Mouse (Mus musculus): ENCODE data around the gene Glmn. TPM values are rescaled to one million over a fixed set of nuclear protein-coding genes. Genes with fewer than 3 reads are reported as not detected.
A peak's percentile ranks its signal among the peaks of the same experiment; 100 is the strongest.

The Glmn gene
- polyA plus RNA-seq, 1 experiment from 2014 or later, result 34.2 TPM

DNA sequence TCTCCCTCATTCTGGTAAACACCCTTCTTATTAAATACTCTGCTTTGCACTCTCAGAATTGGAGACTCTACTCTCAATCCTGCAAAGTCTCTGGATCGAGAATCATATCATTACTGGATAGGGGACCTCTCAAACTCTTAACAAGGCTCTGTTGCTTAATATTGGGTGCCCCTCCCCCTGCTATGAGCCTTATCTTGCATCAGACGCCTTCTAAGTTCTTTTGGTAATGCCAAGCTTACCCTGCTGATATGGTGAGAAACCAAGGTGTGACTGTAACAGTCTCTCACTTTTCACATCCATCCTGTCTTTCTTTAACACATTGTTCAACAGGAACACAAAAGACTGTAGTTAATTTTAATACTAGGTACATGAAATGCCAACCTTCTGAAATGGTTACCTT is 64.1 kb downstream of the Glmn start:
- no peak overlapping the region for H3K27ac ChIP-seq (ENCODE audit: low read depth, low read length)
- DNase-seq (ENCODE audit: low spot score), result no peak
- no peak for ATAC-seq (replicated peaks; ENCODE audit: low FRiP score)
- H3K9me3 ChIP-seq (ENCODE audit: control insufficient read depth, low read length), result no peaks in the 10 kb centered on the region
- H3K4me2 ChIP-seq (ENCODE audit: low read depth, low read length, severe bottlenecking), result no peak overlapping the region
- 74% methylated on average over 2 of the region's 2 CpGs for WGBS
- H3K4me3 ChIP-seq (ENCODE audit: low read depth, low read length), result no peak overlapping the region
- no peaks in the 10 kb centered on the region for H3K27me3 ChIP-seq (ENCODE audit: control insufficient read depth, insufficient read depth, low read length)
- no peaks in the 10 kb centered on the region for H3K36me3 ChIP-seq (ENCODE audit: control insufficient read depth, insufficient read depth, low read length)
- no peaks in the 10 kb centered on the region for H3K4me1 ChIP-seq (replicated peaks; ENCODE audit: control insufficient read depth, insufficient read depth, low read length)
- no peak overlapping the region for H3K9ac ChIP-seq (ENCODE audit: low read length)

DNA sequence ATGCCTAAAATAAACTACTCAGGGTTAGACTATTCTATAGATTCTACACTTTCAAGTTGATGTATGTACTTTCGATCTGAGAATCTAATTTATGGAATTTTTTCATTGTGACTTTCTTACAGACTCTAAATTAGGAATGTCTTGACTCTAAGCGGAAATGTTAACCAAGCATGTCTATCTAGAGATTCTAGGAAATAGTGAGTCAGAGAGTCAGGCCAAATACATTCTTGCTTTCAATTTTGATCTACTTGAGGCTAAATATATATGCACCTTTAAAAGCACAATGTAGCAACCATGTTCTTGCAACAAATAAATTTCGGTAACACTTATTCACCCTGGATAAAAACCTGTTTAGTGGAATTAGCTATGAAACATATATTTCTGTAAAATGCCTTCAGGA is 68.8 kb downstream of the Glmn start:
- Histone ChIP-seq H3K4me2 (ENCODE audit: low read depth, low read length, severe bottlenecking) (no peak overlapping the region), H3K4me1 (replicated peaks; ENCODE audit: control insufficient read depth, insufficient read depth, low read length) (no peaks in the 10 kb centered on the region), H3K36me3 (ENCODE audit: control insufficient read depth, insufficient read depth, low read length) (no peaks in the 10 kb centered on the region), H3K9me3 (ENCODE audit: control insufficient read depth, low read length) (no peaks in the 10 kb centered on the region), H3K27ac (ENCODE audit: low read depth, low read length) (no peak overlapping the region), H3K4me3 (ENCODE audit: low read depth, low read length) (no peak overlapping the region), H3K9ac (ENCODE audit: low read length) (no peak overlapping the region), H3K27me3 (ENCODE audit: control insufficient read depth, insufficient read depth, low read length) (no peaks in the 10 kb centered on the region)
- ATAC-seq (replicated peaks; ENCODE audit: low FRiP score), result no peak
- 93% methylated on average over 3 of the region's 3 CpGs for WGBS
- no peak for DNase-seq (ENCODE audit: low spot score)

DNA sequence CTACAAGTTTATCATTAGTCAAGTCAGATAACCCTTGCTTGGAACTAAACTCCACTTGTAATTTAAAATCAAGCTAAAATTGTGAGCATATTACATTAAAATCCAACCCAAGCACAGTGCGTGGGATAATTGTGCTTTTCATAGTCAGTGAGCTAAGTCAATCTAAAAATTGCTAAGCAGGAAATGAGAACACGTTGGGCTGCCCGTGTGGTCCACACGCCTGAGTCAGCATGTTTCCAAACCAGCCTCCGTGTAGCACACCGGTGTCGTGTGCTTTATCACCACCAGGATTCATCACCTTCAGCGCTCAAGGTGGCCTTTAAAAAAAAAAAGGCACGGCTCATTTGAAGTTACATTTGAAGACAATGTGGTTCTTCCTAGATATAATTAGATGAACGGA is 73.4 kb downstream of the Glmn start:
- no peaks in the 10 kb centered on the region for H3K4me1 ChIP-seq (replicated peaks; ENCODE audit: control insufficient read depth, insufficient read depth, low read length)
- H3K27me3 ChIP-seq (ENCODE audit: control insufficient read depth, insufficient read depth, low read length), result no peaks in the 10 kb centered on the region
- no peak overlapping the region for H3K9ac ChIP-seq (ENCODE audit: low read length)
- H3K4me3 ChIP-seq (ENCODE audit: low read depth, low read length), result no peak overlapping the region
- no peaks in the 10 kb centered on the region for H3K36me3 ChIP-seq (ENCODE audit: control insufficient read depth, insufficient read depth, low read length)
- 90% methylated on average over 10 of the region's 10 CpGs for WGBS
- H3K4me2 ChIP-seq (ENCODE audit: low read depth, low read length, severe bottlenecking), result no peak overlapping the region
- no peak for DNase-seq (ENCODE audit: low spot score)
- no peak for ATAC-seq (replicated peaks; ENCODE audit: low FRiP score)
- no peaks in the 10 kb centered on the region for H3K9me3 ChIP-seq (ENCODE audit: control insufficient read depth, low read length)
- no peak overlapping the region for H3K27ac ChIP-seq (ENCODE audit: low read depth, low read length)

DNA sequence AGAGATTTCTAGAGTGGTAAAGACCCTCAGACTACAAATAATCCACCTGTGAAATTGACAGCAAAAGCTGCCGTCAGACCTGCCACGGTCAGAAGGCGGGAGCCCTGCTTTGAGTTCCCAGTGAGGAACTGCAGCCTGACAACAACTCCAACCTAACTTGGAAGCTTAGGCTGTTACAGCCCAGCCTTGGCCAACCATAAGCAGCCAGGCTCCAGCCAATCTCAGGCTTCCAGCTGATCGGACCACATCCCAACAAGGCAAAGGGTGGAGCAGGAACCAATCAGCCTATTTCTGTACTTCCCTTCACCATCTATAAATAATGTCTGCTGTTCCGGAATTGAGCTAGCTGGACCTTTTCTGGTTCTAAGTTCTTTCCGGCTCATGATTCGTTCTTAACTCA is 75.8 kb downstream of the Glmn start:
- no peaks in the 10 kb centered on the region for H3K4me1 ChIP-seq (replicated peaks; ENCODE audit: control insufficient read depth, insufficient read depth, low read length)
- no peaks in the 10 kb centered on the region for H3K36me3 ChIP-seq (ENCODE audit: control insufficient read depth, insufficient read depth, low read length)
- ATAC-seq (replicated peaks; ENCODE audit: low FRiP score) (no peak), DNase-seq (ENCODE audit: low spot score) (no peak)
- WGBS, result 88% methylated on average over 7 of the region's 7 CpGs
- H3K4me2 ChIP-seq (ENCODE audit: low read depth, low read length, severe bottlenecking), result no peak overlapping the region
- no peaks in the 10 kb centered on the region for H3K27me3 ChIP-seq (ENCODE audit: control insufficient read depth, insufficient read depth, low read length)
- no peak overlapping the region for H3K9ac ChIP-seq (ENCODE audit: low read length)
- H3K9me3 ChIP-seq (ENCODE audit: control insufficient read depth, low read length), result no peaks in the 10 kb centered on the region
- no peak overlapping the region for H3K4me3 ChIP-seq (ENCODE audit: low read depth, low read length)
- H3K27ac ChIP-seq (ENCODE audit: low read depth, low read length), result no peak overlapping the region

DNA sequence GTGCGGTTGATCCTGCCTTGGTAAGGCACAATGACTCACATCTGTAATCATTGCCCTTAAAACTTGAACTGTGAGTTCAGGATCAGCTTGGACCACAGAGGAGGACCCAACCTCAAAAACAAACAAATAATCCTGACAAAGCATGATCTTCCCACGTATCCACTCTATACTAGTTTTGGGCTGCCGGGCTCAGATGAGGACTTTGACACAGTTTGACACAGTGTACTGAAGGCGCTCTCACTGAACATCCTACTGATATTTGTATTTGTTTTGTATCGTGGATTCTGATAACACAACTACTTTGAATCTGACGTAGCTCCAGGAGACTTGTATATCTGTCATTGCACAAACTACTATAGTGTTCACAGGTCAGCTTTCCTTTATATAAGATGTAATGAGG is 76.3 kb downstream of the Glmn start:
- 92% methylated on average over 6 of the region's 6 CpGs for WGBS
- H3K27ac ChIP-seq (ENCODE audit: low read depth, low read length), result no peak overlapping the region
- H3K9ac ChIP-seq (ENCODE audit: low read length), result no peak overlapping the region
- H3K27me3 ChIP-seq (ENCODE audit: control insufficient read depth, insufficient read depth, low read length), result no peaks in the 10 kb centered on the region
- ATAC-seq (replicated peaks; ENCODE audit: low FRiP score) (no peak), DNase-seq (ENCODE audit: low spot score) (no peak)
- H3K4me2 ChIP-seq (ENCODE audit: low read depth, low read length, severe bottlenecking), result no peak overlapping the region
- H3K36me3 ChIP-seq (ENCODE audit: control insufficient read depth, insufficient read depth, low read length), result no peaks in the 10 kb centered on the region
- no peaks in the 10 kb centered on the region for H3K9me3 ChIP-seq (ENCODE audit: control insufficient read depth, low read length)
- no peak overlapping the region for H3K4me3 ChIP-seq (ENCODE audit: low read depth, low read length)
- H3K4me1 ChIP-seq (replicated peaks; ENCODE audit: control insufficient read depth, insufficient read depth, low read length), result no peaks in the 10 kb centered on the region

DNA sequence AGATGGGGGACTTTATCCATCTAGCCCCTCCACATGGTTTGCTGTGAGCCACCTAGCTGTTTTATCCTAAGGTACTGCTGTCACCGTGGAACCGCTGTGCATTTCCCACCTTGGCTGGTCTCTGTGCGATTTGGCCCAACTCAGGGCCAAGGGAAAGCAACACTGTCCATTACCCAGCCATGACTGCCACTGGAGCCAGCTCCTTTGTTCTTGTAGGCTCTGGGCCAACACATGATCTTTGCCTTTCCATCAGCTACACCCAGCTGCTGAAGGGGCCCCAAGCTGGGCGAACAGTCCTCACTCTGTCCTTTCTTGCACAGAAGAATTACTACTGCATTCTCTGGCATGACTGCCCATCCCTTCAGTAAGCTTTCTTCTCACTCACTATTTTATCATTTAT is 79.1 kb downstream of the Glmn start:
- no peak overlapping the region for H3K4me3 ChIP-seq (ENCODE audit: low read depth, low read length)
- H3K9me3 ChIP-seq (ENCODE audit: control insufficient read depth, low read length), result no peaks in the 10 kb centered on the region
- DNase-seq (ENCODE audit: low spot score) (no peak), ATAC-seq (replicated peaks; ENCODE audit: low FRiP score) (no peak)
- WGBS, result 94% methylated on average over 4 of the region's 4 CpGs
- no peaks in the 10 kb centered on the region for H3K36me3 ChIP-seq (ENCODE audit: control insufficient read depth, insufficient read depth, low read length)
- no peak overlapping the region for H3K9ac ChIP-seq (ENCODE audit: low read length)
- no peak overlapping the region for H3K27ac ChIP-seq (ENCODE audit: low read depth, low read length)
- H3K4me2 ChIP-seq (ENCODE audit: low read depth, low read length, severe bottlenecking), result no peak overlapping the region
- H3K27me3 ChIP-seq (ENCODE audit: control insufficient read depth, insufficient read depth, low read length), result no peaks in the 10 kb centered on the region
- H3K4me1 ChIP-seq (replicated peaks; ENCODE audit: control insufficient read depth, insufficient read depth, low read length), result no peaks in the 10 kb centered on the region

DNA sequence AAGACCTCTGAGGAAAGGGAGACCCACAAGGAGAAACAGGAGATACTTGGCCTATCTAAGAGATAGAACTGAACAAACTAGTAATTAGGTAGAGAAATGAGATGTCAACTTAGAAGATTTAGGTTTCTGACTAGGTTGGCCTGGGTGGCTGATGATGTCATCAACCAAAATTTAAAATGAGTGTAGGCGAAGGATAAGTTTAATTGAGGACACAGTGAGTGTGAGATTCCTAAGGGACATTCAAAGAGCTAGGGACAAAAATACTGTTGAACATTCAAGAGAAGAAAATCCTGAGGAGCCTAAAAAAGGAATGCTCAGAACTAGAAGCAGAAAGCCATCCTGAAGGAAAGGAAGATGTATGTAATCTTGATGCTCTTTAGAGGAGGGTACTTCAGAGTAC is 81.6 kb downstream of the Glmn start:
- no peak overlapping the region for H3K9ac ChIP-seq (ENCODE audit: low read length)
- no peak overlapping the region for H3K4me3 ChIP-seq (ENCODE audit: low read depth, low read length)
- H3K4me1 ChIP-seq (replicated peaks; ENCODE audit: control insufficient read depth, insufficient read depth, low read length), result no peaks in the 10 kb centered on the region
- DNase-seq (ENCODE audit: low spot score) (no peak), ATAC-seq (replicated peaks; ENCODE audit: low FRiP score) (no peak)
- no peaks in the 10 kb centered on the region for H3K9me3 ChIP-seq (ENCODE audit: control insufficient read depth, low read length)
- H3K27me3 ChIP-seq (ENCODE audit: control insufficient read depth, insufficient read depth, low read length), result no peaks in the 10 kb centered on the region
- H3K27ac ChIP-seq (ENCODE audit: low read depth, low read length), result no peak overlapping the region
- no peak overlapping the region for H3K4me2 ChIP-seq (ENCODE audit: low read depth, low read length, severe bottlenecking)
- H3K36me3 ChIP-seq (ENCODE audit: control insufficient read depth, insufficient read depth, low read length), result no peaks in the 10 kb centered on the region
- 94% methylated on average over 1 of the region's 1 CpGs for WGBS

DNA sequence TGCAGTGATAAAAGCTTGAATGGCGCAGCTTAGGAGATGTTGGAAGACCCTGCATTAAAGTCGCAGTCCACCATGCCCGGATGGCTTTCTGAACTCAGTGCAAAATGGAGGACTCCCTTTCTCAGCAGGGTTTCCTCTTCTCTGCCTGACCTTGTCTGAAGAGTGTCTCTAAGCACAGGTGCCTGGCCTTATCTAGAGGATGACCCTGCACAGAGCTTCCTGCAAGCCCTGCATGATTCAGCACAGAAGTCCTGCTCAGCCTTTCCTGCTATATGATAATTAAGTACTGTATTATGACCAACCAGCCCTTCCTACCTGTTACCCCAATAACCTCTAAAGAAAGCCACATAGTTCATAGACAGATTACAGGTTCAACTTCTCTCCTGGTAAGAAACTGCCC is 82.2 kb downstream of the Glmn start:
- no peak overlapping the region for H3K9ac ChIP-seq (ENCODE audit: low read length)
- H3K4me1 ChIP-seq (replicated peaks; ENCODE audit: control insufficient read depth, insufficient read depth, low read length), result no peaks in the 10 kb centered on the region
- 94% methylated on average over 3 of the region's 3 CpGs for WGBS
- no peaks in the 10 kb centered on the region for H3K36me3 ChIP-seq (ENCODE audit: control insufficient read depth, insufficient read depth, low read length)
- H3K27ac ChIP-seq (ENCODE audit: low read depth, low read length), result no peak overlapping the region
- H3K4me3 ChIP-seq (ENCODE audit: low read depth, low read length), result no peak overlapping the region
- H3K27me3 ChIP-seq (ENCODE audit: control insufficient read depth, insufficient read depth, low read length), result no peaks in the 10 kb centered on the region
- no peaks in the 10 kb centered on the region for H3K9me3 ChIP-seq (ENCODE audit: control insufficient read depth, low read length)
- H3K4me2 ChIP-seq (ENCODE audit: low read depth, low read length, severe bottlenecking), result no peak overlapping the region
- DNase-seq (ENCODE audit: low spot score) (no peak), ATAC-seq (replicated peaks; ENCODE audit: low FRiP score) (no peak)

DNA sequence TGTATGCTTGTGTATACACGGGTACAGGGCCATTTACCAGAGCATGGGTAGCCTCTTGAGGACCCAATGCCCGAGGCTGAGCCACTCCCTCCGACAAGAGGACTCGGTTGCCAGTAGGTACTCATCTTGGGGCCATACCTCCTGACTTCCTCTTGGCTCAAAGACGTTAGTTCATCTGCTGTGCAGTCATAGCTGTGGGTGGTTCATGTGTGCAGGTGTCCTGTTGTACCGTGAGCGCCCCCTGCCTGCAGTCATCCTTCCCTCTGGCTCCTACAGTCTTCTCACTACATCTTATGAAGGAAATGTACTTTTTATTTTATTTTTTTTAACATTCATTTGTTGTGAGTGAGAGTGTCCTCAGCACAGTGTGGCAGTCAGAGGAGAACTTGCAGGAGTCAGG is 84.1 kb downstream of the Glmn start:
- H3K4me2 ChIP-seq (ENCODE audit: low read depth, low read length, severe bottlenecking), result no peak overlapping the region
- H3K27ac ChIP-seq (ENCODE audit: low read depth, low read length), result no peak overlapping the region
- 54% methylated on average over 7 of the region's 7 CpGs for WGBS
- H3K27me3 ChIP-seq (ENCODE audit: control insufficient read depth, insufficient read depth, low read length), result no peaks in the 10 kb centered on the region
- no peak overlapping the region for H3K4me3 ChIP-seq (ENCODE audit: low read depth, low read length)
- no peaks in the 10 kb centered on the region for H3K36me3 ChIP-seq (ENCODE audit: control insufficient read depth, insufficient read depth, low read length)
- DNase-seq (ENCODE audit: low spot score) (peak; percentile 71), ATAC-seq (replicated peaks; ENCODE audit: low FRiP score) (no peak; the same call in 1 of the 2 replicates)
- H3K9me3 ChIP-seq (ENCODE audit: control insufficient read depth, low read length), result no peaks in the 10 kb centered on the region
- no peak overlapping the region for H3K9ac ChIP-seq (ENCODE audit: low read length)
- no peaks in the 10 kb centered on the region for H3K4me1 ChIP-seq (replicated peaks; ENCODE audit: control insufficient read depth, insufficient read depth, low read length)
